Mouse (Mus musculus) T-helper 2 cell (primary cell): ENCODE results near the gene Cars.

Source experiments
- in situ Hi-C: fragments of 300-600 bp; cut with MboI, MseI; formaldehyde crosslinking; loops from one replicate; pipeline ENCODE4 v1.15.1; 2025; ENCODE audit warnings: high pct_unique_total_duplicates

Cars gene

DNA sequence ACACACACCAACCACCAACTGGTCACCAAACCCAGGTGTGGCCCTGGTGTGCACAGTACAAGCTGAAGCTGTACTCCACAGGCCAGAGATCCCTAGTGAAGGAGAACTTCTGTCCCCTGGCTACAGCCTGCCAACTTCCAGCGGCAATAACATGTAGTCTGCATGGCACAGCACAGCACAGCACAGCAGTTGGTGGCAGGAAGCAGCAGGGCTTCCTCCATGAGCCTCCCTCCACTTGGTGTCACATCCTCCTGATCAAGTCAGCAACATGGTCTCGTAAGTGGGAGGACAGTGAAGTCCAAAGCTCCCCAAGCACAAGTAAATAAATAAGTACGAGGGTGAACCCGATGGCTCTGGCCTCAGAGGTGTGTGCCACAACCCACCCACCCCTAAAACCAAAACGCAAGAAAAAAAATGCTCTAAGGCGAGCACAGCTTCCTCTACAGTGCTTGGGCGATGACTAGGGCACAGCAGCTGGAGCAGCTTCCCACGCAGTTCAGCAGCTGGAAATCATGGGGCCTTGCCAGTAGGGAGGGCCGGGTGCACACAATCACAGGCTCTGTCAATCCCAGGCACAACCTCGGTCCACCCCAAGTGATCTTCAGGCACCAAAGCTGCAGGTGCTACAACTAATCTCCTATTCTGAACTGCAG lies 86.0 kb downstream of the Cars start:
- in situ Hi-C loops = no loop called here

DNA sequence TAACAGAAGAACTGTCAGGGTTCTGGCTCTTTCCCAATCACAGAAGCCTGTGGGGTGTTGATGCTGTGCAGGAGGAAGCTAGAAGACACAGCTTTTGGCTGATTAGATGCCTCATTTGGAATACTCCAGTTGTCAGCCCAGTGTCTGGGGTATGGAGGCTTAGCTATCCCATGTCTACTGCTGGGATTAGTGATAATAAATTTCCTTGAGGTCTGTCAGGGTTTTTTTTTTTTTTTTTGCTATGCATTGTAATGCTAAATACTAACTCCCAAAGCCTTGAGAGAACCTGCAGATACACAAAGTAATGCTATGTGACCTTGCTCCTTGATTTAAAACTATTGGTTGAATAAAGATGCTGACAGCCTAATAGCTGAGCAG lies 88.6 kb downstream of the Cars start:
- in situ Hi-C loops = no loop called here

DNA sequence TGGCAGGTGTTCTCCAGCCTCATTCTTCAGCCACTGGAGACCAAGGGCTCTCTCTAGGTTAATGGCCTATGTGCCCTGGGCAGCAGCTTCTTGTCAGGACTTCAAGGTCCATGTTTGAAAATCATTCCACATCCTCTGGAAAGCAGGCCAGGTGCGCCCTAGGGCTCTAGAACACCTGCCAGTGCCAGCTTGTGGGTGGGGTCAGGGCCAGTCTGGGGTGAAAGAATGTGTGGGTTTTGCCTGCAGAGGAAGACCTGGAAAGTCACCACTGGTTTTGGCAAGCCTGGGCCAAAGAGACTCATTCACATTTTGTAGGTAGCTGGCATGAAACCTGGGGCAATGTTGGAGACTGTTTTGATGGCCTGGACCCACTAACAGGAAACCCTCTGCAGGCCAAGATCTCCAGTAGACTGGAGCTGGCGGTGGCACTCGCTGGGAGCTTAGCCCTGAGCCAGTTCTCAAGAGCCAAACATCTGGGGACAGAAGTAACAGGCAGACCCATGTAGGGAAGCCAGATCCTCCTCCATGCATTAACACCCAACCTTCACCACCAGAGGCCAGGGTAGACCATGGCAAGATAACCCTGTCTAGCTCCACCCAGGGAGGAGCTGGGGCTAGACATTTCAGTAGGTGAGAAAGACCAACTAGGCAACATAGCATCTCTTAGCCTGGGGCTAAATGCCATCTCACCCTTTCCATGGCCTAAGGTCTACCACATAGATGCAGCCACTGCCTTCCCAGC lies 89.1 kb downstream of the Cars start:
- in situ Hi-C loops = no loop called here

DNA sequence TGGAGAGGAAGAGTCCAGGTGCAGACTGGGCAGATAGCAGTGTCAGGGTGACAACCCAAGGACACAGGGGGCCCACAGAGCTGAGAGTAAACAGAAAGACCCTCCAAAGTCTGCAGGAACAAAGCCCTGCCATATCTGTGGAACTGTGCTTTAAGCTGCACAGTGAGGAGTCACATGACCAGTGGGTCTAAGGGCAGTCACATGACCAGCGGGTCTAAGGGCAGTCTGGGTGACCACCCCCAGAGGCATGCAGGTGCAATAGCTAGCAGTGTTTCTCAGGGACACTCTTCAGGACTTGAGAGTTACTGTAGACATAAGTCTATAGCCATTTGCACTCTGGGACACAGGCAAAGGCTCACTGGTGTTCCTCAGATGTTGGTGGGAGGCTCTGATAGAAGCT lies 90.3 kb downstream of the Cars start:
- in situ Hi-C loops = no loop called here
